Mouse (Mus musculus) heart, adult 2 months (tissue): ENCODE results near the gene Cmah. TPM values are rescaled to one million over a fixed set of nuclear protein-coding genes. Genes with fewer than 3 reads are reported as not detected.

Experiments used
- DNase-seq, 2 experiments: peaks; one replicate each; pipeline ENCODE4 v3.0.0; 2021
- H3K27ac ChIP-seq: fragments of 200-600 bp; 2 replicates; pipeline ENCODE4 v1.8.1; 2022
- H3K27me3 ChIP-seq: fragments of 200-500 bp; 2 replicates; pipeline ENCODE4 v1.6.1; 2012; ENCODE audit warnings: mild to moderate bottlenecking, low read length, inconsistent platforms, mixed read lengths; ENCODE audit not compliant: control insufficient read depth, insufficient read depth
- H3K36me3 ChIP-seq: fragments of 200-500 bp; 2 replicates; pipeline ENCODE4 v1.6.1; 2012; ENCODE audit warnings: low read length, inconsistent platforms; ENCODE audit not compliant: control insufficient read depth, insufficient read depth
- H3K4me1 ChIP-seq: fragments of 200-500 bp; 2 replicates; pipeline ENCODE4 v1.6.1; 2011; ENCODE audit warnings: low read length; ENCODE audit not compliant: control insufficient read depth, insufficient read depth
- H3K4me3 ChIP-seq: fragments of 200-600 bp; 2 replicates; pipeline ENCODE4 v1.8.1; 2022
- H3K79me2 ChIP-seq: fragments of 200-500 bp; replicated peaks from 2 replicates; pipeline ENCODE4 v1.6.1; 2012; ENCODE audit warnings: mild to moderate bottlenecking, inconsistent platforms, low read length, moderate library complexity, mixed read lengths; ENCODE audit not compliant: control insufficient read depth, insufficient read depth
- H3K9ac ChIP-seq: fragments of 200-500 bp; 2 replicates; pipeline ENCODE4 v1.6.1; 2012; ENCODE audit warnings: low read depth, mild to moderate bottlenecking, control low read depth, inconsistent platforms, low read length, mixed read lengths
- CTCF ChIP-seq: fragments of 200-600 bp; IDR thresholded peaks from 2 replicates; pipeline ENCODE4 v1.8.1; 2022; ENCODE audit warnings: antibody characterized with exemption, mild to moderate bottlenecking, moderate library complexity
- EP300 ChIP-seq: fragments of 200-500 bp; IDR thresholded peaks from 2 replicates; pipeline ENCODE4 v1.6.1; 2011; ENCODE audit warnings: low read depth, low read length, control low read depth; ENCODE audit not compliant: insufficient read depth
- POLR2A ChIP-seq: fragments of 200-500 bp; IDR thresholded peaks from 2 replicates; pipeline ENCODE4 v1.6.1; 2011; ENCODE audit warnings: mild to moderate bottlenecking, low read depth, low read length, control low read depth; ENCODE audit not compliant: insufficient read depth
- WGBS: fragments of 180-500 bp; shearing (Covaris S2); methylation state at CpG from one replicate; pipeline ENCODE4 v1.1.7; 2018; 5-methylcytosine and 5-hydroxymethylcytosine counted together
- intact Hi-C: fragments of 180-260 bp; cut with DNase I; formaldehyde crosslinking; loops from one replicate; pipeline ENCODE4 v1.15.1; 2025
- polyA plus RNA-seq: library from polyadenylated mRNA; depleted of rRNA; stranded (reverse); fragments of >200 nt; gene quantifications from 2 replicates; pipeline ENCODE4 v1.2.3, GENCODE M21; 2012
- total RNA-seq, 2 experiments: library from RNA; stranded (reverse); gene quantifications; 2 replicates each; pipeline ENCODE4 v1.2.3; 2021

The Cmah gene
- total and polyA plus RNA-seq, 3 experiments = 0.84 to 4.0 (median 2.7) TPM

- peak in 1 of 2 experiments; percentile 36 for DNase-seq
- no peak for TF ChIP-seq EP300
- TF ChIP-seq CTCF = peak; percentile 95
- no peak for TF ChIP-seq POLR2A
- H3K27ac ChIP-seq = no peak overlapping the region
- no peak overlapping the region for H3K9ac ChIP-seq
- no peaks in the 10 kb centered on the region for H3K27me3 ChIP-seq
- H3K4me1 ChIP-seq = no peaks in the 10 kb centered on the region
- WGBS = 16% methylated on average over 4 of the region's 4 CpGs
- intact Hi-C loops = loop anchor here (5.0 kb wide), 2 partner anchors 270 to 505 kb away; no protein-coding TSS in a partner anchor
- no peaks in the 10 kb centered on the region for H3K36me3 ChIP-seq
- no peak overlapping the region for H3K4me3 ChIP-seq
- H3K79me2 ChIP-seq = no peaks in the 10 kb centered on the region
Measured at GRCm38 (mm10) chr13:24297252-24297651, 30.0 kb upstream of the Cmah start.

GRCm38 (mm10) chr13:24305486-24305885 is 21.7 kb upstream of the Cmah start:
- no peaks in the 10 kb centered on the region for H3K27me3 ChIP-seq
- DNase-seq = no peak
- H3K27ac ChIP-seq = no peak overlapping the region
- intact Hi-C loops = no loop called here
- H3K36me3 ChIP-seq = no peaks in the 10 kb centered on the region
- TF ChIP-seq POLR2A (no peak), CTCF (no peak), EP300 (no peak)
- no peak overlapping the region for H3K4me3 ChIP-seq
- H3K9ac ChIP-seq = no peak overlapping the region
- no peaks in the 10 kb centered on the region for H3K79me2 ChIP-seq
- H3K4me1 ChIP-seq = no peaks in the 10 kb centered on the region
- 58% methylated on average over 4 of the region's 4 CpGs for WGBS

DNA sequence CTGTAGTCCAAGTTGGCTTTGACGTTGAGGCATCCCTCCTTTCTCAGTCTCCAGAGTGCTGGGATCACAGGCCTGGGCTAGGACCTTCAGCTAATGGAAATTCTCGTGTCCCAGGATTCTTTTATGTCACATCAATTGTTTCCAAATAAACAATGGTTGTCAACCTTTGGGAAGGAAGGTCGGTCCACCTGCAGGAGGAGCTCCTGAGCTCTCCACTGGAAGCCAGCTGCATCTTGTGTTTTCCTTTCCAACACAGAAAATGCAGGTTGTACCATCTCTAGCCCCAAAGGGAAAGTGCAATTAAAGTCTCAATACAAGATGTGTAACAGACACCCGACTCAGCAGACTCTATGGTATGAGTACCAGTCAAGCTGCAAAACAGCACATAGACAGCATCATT is 21.0 kb upstream of the Cmah start:
- no peak for DNase-seq
- no peaks in the 10 kb centered on the region for H3K4me1 ChIP-seq
- no peak overlapping the region for H3K9ac ChIP-seq
- intact Hi-C loops = no loop called here
- H3K36me3 ChIP-seq = no peaks in the 10 kb centered on the region
- TF ChIP-seq CTCF (peak; percentile 46), EP300 (no peak), POLR2A (no peak)
- no peaks in the 10 kb centered on the region for H3K27me3 ChIP-seq
- no peak overlapping the region for H3K27ac ChIP-seq
- WGBS = 54% methylated on average over 4 of the region's 4 CpGs
- no peak overlapping the region for H3K4me3 ChIP-seq
- no peaks in the 10 kb centered on the region for H3K79me2 ChIP-seq

DNA sequence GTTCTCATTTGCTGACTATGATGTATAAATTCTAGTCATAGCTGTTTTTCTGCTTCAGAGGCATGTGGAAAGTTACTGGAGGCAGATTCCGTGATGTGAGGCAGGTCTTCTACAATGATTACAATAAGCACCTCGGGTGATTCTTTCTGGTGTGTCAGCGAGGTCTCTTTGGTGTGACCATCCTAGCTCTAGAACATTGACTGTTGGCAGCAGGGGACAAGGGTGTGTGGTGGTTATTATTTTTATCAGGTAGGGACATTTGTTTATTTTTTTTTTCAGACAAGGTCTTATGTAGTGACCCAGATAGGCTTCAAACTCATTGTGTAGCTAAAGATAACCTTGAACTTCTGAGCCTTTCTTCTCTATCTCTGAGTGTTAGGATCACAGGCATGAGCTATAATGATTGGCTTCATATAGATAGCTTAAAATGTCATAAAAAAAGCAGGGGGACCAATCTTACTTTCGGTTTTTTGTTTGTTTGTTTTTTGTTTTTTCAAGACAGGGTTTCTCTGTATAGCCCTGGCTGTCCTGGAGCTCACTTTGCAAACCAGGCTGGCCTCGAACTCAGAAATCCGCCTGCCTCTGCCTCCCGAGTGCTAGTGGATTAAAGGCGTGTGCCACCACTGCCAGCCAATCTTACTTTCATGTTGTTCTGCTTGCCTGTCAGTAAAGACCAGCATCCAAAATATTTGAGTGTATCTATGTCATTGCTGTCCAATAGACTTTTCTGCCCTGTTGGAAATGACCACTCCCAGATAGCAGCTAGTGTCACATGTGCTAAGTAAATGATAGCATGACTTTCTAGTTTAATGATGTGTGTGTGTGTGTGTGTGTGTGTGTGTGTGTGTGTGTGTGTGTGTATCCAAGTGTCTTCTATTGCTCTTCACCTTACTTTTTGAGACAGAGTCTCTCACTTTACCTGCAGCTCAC is 15.9 kb upstream of the Cmah start:
- 78% methylated on average over 8 of the region's 8 CpGs for WGBS
- Histone ChIP-seq H3K4me1 (no peaks in the 10 kb centered on the region), H3K4me3 (no peak overlapping the region), H3K27ac (no peak overlapping the region), H3K27me3 (no peaks in the 10 kb centered on the region), H3K36me3 (no peaks in the 10 kb centered on the region), H3K79me2 (no peaks in the 10 kb centered on the region), H3K9ac (no peak overlapping the region)
- TF ChIP-seq CTCF (no peak), POLR2A (no peak), EP300 (no peak)
- intact Hi-C loops = no loop called here
- no peak for DNase-seq

DNA sequence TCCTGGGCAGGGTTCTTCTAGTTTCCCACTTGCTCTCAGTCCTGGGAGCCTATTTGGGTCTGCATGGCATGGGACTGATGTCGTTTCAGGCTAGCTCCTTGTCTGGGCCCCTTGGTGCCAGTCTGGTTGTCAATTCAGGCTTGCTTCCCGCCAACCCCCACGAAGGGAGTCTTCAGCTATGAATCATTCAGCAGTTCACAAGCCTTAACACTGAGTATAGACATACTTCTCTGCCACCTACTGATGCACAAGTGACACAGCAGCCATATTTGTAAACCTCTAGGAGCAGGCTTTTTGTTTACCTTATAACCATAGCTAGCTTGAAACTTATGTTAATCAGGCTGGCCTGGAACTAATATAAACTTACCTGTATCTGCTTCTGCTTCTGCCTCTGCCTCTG is 10.6 kb upstream of the Cmah start:
- Histone ChIP-seq H3K27ac (no peak overlapping the region), H3K27me3 (no peaks in the 10 kb centered on the region), H3K4me3 (no peak overlapping the region), H3K36me3 (no peaks in the 10 kb centered on the region), H3K9ac (no peak overlapping the region), H3K79me2 (no peaks in the 10 kb centered on the region), H3K4me1 (no peaks in the 10 kb centered on the region)
- DNase-seq = no peak
- TF ChIP-seq CTCF (peak; percentile 22), EP300 (no peak)
- WGBS = 61% methylated on average over 3 of the region's 3 CpGs
- intact Hi-C loops = no loop called here

- intact Hi-C loops = no loop called here
- Histone ChIP-seq H3K27me3 (no peaks in the 10 kb centered on the region), H3K79me2 (no peaks in the 10 kb centered on the region), H3K27ac (no peak overlapping the region), H3K9ac (no peak overlapping the region), H3K36me3 (no peaks in the 10 kb centered on the region), H3K4me3 (no peak overlapping the region), H3K4me1 (no peaks in the 10 kb centered on the region)
- 8% methylated on average over 4 of the region's 4 CpGs for WGBS
- no peak for DNase-seq
- TF ChIP-seq EP300 = no peak
- TF ChIP-seq CTCF = peak; percentile 64
- TF ChIP-seq POLR2A = no peak
Measured at GRCm38 (mm10) chr13:24318618-24319017, 8.6 kb upstream of the Cmah start.
